Mouse (Mus musculus): ENCODE measurements around the gene Rcbtb2.

- no peak for TF ChIP-seq POLR2A (IDR thresholded peaks at IDR 0.05; ENCODE audit: low read depth, low read length)
- no peak for TF ChIP-seq CTCF (IDR thresholded peaks at IDR 0.05; ENCODE audit: extremely low read depth, insufficient read depth, insufficient read length, insufficient replicate concordance)
Measured at GRCm38 (mm10) chr14:73179221-73179681, 56.4 kb downstream of the Rcbtb2 start.
